Mouse (Mus musculus): Measurements from ENCODE around the gene Baz2a. TPM values are rescaled to one million over a fixed set of nuclear protein-coding genes. Genes with fewer than 3 reads are reported as not detected.
"Not testable (repeated sequence)": the region's sequence is repeated elsewhere in the genome, so short reads cannot be mapped to it uniquely, and the experiment has no call there.

Gene Baz2a
- 10 to 100 TPM; 16.1 to 22.7 TPM for total RNA-seq (2021)
- long read RNA-seq, experiment 1, partial matches to known transcripts: 6 of 8 reads
- long read RNA-seq, experiment 1, other reads (novel, unspliced or antisense): 2 of 8 reads
- long read RNA-seq, experiment 2, partial matches to known transcripts: 2 of 7 reads
- long read RNA-seq, experiment 2, other reads (novel, unspliced or antisense): 5 of 7 reads

GRCm38 (mm10) chr10:128091564-128092505 is at the start of gene Baz2a:
Gene Baz2a (plus strand): TSS chr10:128091577.
- DNase-seq: peak; percentile 37

- no peak for DNase-seq
These were observed 49.7 kb upstream of the Baz2a start for GRCm38 (mm10) chr10:128041636-128042035.

DNA sequence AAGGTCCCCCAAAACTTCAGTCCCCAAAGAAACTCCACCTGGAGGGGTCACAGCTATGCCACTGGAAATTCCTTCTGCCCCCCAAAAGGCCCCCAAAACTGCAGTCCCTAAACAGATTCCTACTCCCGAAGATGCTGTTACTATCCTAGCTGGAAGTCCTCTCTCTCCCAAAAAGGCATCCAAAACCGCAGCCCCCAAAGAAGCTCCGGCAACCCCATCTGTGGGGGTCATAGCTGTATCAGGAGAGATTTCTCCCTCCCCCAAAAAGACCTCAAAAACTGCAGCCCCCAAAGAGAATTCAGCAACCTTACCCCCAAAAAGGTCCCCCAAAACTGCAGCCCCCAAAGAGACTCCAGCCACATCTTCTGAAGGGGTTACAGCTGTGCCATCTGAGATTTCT is 48.9 kb upstream of the Baz2a start:
- DNase-seq: no peak

- DNase-seq: no peak
These were observed 48.1 kb upstream of the Baz2a start for GRCm38 (mm10) chr10:128043041-128043835.

DNA sequence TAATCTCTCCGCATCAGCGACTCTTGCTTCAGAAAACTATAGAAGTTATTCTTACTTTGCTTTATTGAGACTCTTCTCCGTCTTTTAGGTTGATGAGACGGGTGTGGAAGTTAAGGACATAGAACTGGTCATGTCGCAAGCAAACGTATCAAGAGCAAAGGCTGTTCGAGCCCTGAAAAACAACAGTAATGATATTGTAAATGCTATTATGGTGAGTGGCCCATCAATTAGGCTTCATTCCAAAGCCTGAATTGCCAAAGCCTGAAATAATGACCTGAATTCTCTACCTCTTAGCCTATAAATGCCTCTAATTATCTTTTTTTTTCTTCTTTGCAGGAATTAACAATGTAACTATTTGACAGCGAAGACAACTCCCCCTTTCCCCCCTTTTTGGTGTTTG is 43.2 kb upstream of the Baz2a start:
- no peak for DNase-seq

DNA sequence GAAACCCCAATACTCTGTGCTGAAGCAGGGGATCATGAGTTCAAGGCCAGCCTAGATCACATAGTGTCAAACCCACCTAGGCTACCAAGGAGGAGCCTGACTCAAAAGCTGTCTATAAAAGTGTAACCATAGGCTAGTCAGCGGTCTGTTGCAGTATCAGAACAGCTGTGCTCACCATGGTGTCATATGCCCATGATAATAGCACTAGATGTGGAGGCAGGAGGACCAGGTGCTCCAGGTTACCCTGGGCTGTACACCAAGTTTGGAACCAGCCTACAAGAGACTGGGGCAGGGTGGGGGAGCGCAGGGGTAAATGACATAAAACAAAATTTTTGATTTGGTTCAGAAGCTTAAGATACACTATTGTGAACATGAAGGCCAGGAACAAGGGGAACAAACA is 41.6 kb upstream of the Baz2a start:
- no peak for DNase-seq

DNA sequence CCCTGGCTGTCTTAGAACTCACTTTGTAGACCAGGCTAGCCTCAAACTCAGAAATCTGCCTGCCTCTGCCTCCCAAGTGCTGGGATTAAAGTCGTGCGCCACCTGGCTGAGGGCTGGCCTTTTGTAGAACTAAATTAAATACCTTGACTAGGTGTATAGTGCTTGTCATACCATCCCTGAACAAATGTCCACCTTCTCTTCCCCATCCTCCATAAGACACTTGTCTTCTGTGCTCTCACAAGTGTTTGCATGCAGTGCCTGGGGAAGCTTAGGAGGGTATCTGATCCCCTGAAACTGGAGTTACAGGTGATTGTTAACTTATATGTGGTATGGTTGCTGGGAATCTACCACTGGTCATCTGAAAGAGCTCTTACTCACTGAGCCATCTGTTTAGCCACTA is 41.0 kb upstream of the Baz2a start:
- no peak for DNase-seq

DNA sequence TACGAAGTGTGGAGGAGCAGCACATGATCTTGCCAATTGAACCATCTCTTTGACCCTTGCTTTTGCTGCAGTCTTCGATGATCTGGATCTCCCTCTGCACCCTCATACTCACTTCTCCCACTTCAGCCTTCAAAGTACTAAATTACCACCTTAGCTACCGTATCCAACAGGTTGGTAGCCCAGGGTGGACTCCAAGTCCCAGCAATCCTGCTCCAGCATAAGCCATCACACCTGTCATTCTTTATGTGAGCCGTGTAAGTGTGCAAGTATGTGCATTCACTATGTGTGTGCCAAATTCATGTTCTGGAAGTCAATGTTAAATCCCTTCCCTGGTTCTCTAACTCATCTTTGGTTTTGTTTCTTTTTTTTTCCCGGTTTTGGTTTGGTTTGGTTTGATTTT is 39.8 kb upstream of the Baz2a start:
- no peak for DNase-seq

DNA sequence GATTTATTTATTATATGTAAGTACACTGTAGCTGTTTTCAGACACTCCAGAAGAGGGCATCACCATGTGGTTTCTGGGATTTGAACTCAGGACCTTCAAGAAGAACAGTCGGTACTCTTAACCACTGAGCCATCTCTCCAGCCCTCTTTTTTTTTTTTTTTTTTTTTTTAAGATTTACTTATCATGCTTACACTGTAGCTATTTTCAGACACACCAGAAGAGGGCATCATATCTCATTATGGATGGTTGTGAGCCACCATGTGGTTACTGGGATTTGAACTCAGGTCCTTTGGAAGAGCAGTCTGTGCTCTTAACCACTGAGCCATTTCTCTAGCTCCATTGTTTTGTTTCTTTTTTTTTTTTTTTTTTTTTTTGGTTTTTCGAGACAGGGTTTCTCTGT is 39.2 kb upstream of the Baz2a start:
- not testable (repeated sequence) for DNase-seq

DNA sequence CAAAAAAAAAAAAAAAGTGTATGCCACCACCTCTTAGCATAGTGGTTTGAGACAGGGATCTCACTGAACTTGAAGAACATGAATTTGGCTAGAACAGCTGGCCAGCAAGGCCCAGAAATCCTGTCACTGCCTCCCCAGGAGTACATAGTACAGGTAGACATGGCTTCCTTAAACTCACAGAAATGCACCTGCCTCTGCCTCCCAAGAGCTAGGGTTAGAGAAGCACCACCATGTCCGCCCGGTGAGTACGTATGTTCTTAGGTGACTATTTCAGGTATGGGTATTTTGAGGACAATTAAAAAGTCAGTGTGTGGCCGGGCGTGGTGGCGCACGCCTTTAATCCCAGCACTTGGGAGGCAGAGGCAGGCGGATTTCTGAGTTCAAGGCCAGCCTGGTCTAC is 38.4 kb upstream of the Baz2a start:
- no peak for DNase-seq

GRCm38 (mm10) chr10:128058184-128058583 is 33.2 kb upstream of the Baz2a start:
- no peak for DNase-seq

GRCm38 (mm10) chr10:128058601-128059151 is 32.7 kb upstream of the Baz2a start, which contains the start of gene Ptges3:
Gene Ptges3 (plus strand): TSS chr10:128058954.
- DNase-seq: peak; percentile 99

- DNase-seq: peak; percentile 49
These were observed 32.0 kb upstream of the Baz2a start for GRCm38 (mm10) chr10:128059207-128059981.

- DNase-seq: no peak
These were observed 30.3 kb upstream of the Baz2a start for GRCm38 (mm10) chr10:128061109-128061508.

DNA sequence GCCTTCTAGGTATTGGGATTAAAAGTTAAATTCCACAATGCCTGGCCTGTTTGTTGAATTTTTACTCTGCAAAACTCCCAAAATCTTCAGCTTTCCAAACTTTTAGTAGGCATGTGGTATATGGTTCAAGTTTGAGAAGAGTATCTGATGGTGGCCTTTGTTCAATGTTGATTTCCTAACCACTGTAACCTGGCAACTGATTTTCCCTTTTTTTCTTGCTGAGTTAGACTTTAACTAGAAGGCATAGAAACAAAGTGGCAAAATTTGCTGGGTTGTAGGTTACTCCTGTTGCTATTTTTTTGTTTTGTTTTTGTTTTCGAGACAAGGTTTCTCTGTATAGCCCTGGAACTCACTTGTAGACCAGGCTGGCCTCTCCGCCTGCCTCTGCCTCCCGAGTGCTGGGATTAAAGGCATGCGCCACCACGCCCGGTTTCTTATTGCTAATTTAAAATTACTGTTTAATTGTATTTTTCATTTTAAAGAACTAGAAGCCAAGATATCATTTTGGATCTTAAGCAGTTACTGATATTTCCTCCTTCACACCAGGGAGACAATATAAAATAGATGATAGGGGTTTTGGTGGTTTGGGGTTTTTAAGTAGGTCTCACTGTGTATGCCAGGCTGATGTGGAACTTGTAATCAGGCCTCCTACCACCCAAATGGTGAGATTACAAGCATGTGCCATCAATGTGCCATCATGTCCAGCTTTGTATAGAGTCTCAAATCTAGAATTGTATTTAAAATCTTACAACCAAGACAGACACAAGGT is 29.0 kb upstream of the Baz2a start:
- DNase-seq: no peak

GRCm38 (mm10) chr10:128066072-128066471 is 25.3 kb upstream of the Baz2a start:
- no peak for DNase-seq

GRCm38 (mm10) chr10:128069201-128069600 is 22.2 kb upstream of the Baz2a start:
- DNase-seq: no peak

- DNase-seq: not testable (repeated sequence)
These were observed 20.9 kb upstream of the Baz2a start for GRCm38 (mm10) chr10:128070432-128070831.

DNA sequence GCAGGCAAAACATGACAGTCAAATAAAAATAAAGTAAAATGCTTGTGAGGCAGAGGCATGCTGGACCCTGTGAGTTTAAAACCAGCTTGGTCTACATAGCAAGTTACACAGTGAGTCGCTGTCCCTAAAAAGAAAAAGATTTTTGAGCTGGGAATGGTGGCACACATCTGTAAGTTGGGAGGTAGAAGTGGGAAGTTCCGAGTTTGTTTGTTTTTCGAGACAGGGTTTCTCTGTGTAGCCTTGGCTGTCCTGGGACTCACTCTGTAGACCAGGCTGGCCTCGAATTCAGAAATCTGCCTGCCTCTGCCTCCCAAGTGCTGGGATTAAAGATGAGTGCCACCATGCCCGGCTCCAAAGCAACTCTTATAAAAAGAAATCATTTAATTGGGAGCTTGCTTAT is 13.1 kb upstream of the Baz2a start:
- DNase-seq: not testable (repeated sequence)

DNA sequence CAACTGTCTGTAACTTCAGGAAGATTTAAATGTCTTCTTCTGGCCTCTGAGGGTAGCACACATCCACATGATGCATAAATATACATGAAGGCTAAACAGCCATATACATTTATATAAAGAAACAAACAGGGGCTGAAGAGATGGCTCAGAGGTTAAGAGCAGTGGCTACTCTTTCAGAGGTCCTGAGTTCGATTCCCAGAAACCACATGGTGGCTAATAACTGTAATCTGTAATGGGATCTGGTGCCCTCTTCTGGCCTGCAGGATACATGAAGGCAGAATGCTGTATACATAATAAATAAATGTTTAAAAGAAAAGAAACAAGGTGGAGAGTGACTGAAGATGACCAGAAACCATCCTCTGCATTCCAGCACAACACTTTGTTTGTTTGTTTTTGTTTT is 10.9 kb upstream of the Baz2a start:
- DNase-seq: no peak

Measured in gastrocnemius, postnatal 10 days (tissue).